Mouse (Mus musculus): Measurements from ENCODE around the gene Gm19345.

DNA sequence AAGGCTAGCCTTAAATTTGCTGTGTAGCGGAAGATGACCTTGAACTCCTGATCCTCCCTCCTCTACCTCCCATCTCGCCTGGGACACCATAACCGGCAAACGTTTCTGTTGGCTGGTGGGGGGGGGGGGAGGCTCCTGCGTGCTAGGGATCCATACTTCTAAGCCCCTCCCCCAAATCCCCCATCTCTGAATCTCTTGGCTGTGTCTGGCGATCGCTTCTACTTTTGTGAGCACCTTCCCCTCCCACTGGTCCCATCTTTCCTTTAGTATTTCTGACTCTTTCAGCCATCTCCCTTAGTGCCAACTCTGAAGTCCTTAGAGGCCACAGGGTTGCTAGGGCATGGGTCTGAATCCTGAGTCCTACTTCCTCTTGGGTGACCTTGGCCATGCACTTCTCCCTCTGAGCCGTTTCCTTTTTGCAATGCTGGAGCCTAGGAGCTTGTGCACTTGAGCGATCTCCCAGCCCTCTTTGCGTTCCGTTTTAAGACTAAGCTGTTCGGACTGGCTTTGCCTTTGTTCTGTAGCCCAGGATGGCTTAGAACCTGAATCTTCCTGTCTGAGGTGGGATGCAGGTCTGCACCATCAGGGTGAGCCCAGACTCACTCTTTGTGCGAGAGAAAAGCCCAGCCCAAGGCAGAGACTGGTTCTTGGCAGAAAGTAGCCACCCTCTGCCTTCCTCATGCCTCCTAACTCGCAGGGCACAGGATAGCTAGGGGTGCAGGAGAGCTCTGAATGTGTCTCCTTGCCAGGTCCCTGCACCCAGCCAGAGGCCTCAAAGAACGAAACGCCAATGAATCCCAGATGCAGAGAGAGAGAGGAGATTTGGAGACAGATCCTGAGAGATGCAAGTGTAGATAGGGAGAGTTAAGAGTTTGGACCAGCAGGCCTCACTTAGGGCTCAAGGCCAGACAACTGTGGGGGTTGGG, 28.3 kb upstream of the Gm19345 start:
- no peak for TF ChIP-seq CTCF (IDR thresholded peaks at IDR 0.05; ENCODE audit: control insufficient read depth, insufficient read depth, insufficient read length)
- TF ChIP-seq MYOG (IDR thresholded peaks at IDR 0.05; ENCODE audit: control insufficient read depth, extremely low read depth, insufficient read length) = no peak
- TF ChIP-seq CEBPB (IDR thresholded peaks at IDR 0.05; ENCODE audit: low read depth) = no peak
- no peak for TF ChIP-seq MAX (IDR thresholded peaks at IDR 0.05)
